Mouse (Mus musculus): ENCODE data around the gene Hfe. TPM values are rescaled to one million over a fixed set of nuclear protein-coding genes. Genes with fewer than 3 reads are reported as not detected.
"Not testable (repeated sequence)": the region's sequence is repeated elsewhere in the genome, so short reads cannot be mapped to it uniquely, and the experiment has no call there.

The Hfe gene
- polyA plus RNA-seq, 1 experiment from 2014 or later: 5.1 TPM

DNA sequence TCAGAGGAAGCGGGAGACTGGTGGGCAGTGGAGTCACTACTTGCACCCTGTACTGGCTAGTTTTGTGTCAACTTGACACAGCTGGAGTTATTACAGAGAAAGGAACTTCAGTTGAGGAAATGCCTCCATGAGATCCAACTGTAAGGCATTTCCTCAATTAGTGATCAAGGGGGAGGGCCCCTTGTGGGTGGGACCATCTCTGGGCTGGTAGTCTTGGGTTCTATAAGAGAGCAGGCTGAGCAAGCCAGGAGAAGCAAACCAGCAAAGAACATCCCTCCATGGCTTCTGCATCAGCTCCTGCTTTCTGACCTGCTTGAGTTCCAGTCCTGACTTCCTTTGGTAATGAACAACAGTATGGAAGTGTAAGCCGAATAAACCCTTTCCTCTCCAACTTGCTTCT, 7.9 kb downstream of the Hfe start:
- 90% methylated on average over 2 of the region's 2 CpGs for WGBS
- H3K9ac ChIP-seq; H3K36me3 ChIP-seq; H3K4me3 ChIP-seq; H3K4me1 ChIP-seq (replicated peaks); H3K27ac ChIP-seq (replicated peaks); ATAC-seq (ENCODE audit: low FRiP score, low read depth); H3K27me3 ChIP-seq; H3K9me3 ChIP-seq; H3K4me2 ChIP-seq: not testable (repeated sequence)

DNA sequence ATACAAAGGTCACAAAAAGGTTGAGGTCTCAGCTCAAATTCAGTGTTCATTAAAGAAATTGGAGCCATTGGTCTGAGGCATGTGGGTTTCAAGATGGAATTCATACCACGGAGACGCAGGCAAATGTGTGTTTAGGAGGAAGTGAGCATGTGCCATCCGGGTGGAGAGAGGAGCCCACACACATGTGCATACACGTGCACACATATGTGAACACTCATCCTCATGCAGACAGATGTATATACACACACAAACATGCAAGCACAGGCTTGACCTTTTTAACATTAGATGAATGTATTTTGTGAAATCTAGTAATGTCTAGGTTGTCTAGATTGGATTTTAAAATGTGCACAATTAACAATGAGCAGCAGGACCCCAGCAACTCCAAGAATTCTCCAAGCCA, 8.4 kb downstream of the Hfe start:
- H3K27ac ChIP-seq (replicated peaks): no peak overlapping the region
- WGBS: 83% methylated on average over 4 of the region's 4 CpGs
- H3K27me3 ChIP-seq: no peaks in the 10 kb centered on the region
- H3K36me3 ChIP-seq: no peaks in the 10 kb centered on the region
- H3K9me3 ChIP-seq: no peaks in the 10 kb centered on the region
- no peak overlapping the region for H3K9ac ChIP-seq
- ATAC-seq (ENCODE audit: low FRiP score, low read depth): no peak
- no peak overlapping the region for H3K4me3 ChIP-seq
- H3K4me1 ChIP-seq (replicated peaks): peaks cover 12% of the 10 kb centered on the region
- no peak overlapping the region for H3K4me2 ChIP-seq

DNA sequence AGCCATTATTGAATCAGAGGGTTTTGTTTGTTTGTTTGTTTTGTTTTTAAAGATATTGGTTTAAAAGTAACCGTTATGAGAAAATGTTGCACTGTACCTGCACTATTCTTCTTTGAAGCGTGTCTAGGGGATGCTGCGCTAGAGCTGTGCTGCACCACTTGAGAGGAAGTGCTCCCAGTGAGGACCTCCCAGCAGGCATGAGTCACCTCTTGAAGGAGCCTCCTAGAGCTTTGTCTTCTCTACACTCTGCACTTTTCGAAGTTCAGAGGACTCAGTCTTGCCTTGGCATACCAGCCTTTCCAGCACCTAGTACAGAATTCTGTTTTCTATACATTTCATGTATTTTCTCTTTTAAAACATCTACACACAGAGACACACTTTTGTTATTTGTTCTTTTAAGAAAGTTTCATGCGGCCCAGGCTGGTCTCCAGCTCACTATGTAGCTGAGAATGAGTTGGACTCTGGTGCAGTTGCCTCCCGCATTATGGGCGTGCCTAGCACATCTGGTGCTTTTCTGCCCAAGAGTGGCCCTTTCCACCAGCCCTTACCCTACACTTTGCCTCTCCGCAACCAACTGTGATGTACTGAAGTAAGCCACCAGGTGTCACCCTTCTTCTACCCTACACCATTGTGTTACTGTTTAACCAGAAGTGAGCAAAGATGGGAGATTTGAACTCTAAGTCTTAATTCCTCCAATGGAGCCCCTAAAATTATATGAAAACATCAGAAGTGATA, 9.7 kb downstream of the Hfe start:
- Histone ChIP-seq H3K27ac (replicated peaks) (no peak overlapping the region), H3K4me2 (no peak overlapping the region), H3K9me3 (no peaks in the 10 kb centered on the region), H3K36me3 (no peaks in the 10 kb centered on the region), H3K4me1 (replicated peaks) (peaks cover 12% of the 10 kb centered on the region), H3K4me3 (no peak overlapping the region), H3K9ac (no peak overlapping the region), H3K27me3 (no peaks in the 10 kb centered on the region)
- ATAC-seq (ENCODE audit: low FRiP score, low read depth): no peak
- 31% methylated on average over 8 of the region's 8 CpGs for WGBS

DNA sequence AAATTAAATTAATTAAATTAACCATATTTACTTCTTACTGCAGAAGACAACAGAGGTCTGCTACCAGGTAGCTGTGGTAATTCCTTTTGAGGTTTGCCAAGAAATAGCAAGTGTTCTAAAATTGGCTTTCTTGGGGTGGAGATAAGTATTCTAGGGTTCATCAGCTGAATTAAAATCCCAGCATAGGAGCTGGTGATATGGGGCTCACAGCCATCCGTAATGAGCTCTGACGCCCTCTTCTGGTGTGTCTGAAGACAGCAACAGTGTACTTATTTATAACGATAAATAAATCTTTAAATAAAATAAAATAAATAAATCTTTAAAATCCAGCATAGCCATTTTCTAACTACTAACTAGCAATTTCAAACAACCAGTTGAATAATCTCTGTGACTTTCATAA, 10.9 kb downstream of the Hfe start:
- H3K4me1 ChIP-seq (replicated peaks): peaks cover 12% of the 10 kb centered on the region
- H3K9ac ChIP-seq: no peak overlapping the region
- WGBS: 65% methylated on average over 3 of the region's 3 CpGs
- H3K36me3 ChIP-seq: no peaks in the 10 kb centered on the region
- H3K27ac ChIP-seq (replicated peaks): no peak overlapping the region
- ATAC-seq (ENCODE audit: low FRiP score, low read depth): no peak
- no peak overlapping the region for H3K4me3 ChIP-seq
- no peak overlapping the region for H3K4me2 ChIP-seq
- H3K9me3 ChIP-seq: no peaks in the 10 kb centered on the region
- H3K27me3 ChIP-seq: no peaks in the 10 kb centered on the region

DNA sequence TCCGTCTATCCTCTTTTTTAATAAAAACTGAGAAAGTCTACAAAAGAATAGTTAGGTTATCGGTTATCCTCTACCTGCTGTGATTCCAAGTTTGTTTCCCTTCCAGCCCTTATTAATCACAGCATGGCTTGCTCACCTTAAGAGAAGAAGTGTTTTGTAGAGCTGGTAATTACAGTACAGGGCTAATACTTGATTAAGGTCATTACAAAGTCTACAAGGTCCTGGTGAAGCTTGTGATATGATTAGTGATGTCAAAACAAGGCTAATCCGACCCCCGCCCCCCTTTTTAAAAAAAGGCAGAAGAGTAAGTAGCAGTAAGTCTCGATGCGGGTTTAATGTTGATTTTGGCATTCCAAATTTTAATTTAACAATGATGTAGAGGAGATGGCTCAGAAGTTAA, 11.7 kb downstream of the Hfe start:
- Histone ChIP-seq H3K9ac (no peak overlapping the region), H3K27ac (replicated peaks) (peak overlapping the region; percentile 79; the same call in 1 of the 2 replicates), H3K36me3 (no peaks in the 10 kb centered on the region), H3K4me3 (no peak overlapping the region), H3K4me1 (replicated peaks) (peaks cover 12% of the 10 kb centered on the region), H3K27me3 (no peaks in the 10 kb centered on the region), H3K4me2 (peak overlapping the region; percentile 90), H3K9me3 (no peaks in the 10 kb centered on the region)
- no peak for ATAC-seq (ENCODE audit: low FRiP score, low read depth)
- 75% methylated on average over 6 of the region's 6 CpGs for WGBS

DNA sequence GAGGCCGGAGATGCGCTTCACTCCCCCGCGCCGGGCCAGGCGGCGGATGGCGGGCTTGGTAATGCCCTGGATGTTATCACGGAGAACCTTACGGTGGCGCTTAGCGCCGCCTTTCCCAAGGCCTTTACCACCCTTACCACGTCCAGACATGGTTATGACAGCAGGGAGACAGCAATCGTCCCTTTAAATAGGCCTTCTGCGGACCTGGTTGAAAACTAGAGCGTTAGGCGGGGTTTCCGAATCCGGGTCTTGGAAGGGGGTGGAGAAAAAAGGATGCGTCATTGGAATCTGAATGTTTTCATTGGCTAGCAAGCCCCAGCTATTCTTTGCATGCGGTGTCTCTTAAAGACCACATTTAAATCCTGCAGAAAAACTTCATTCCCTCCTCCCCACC, 12.4 kb downstream of the Hfe start, which contains the start of gene Hist1h4c:
TSS of gene Hist1h4c (minus strand) at position 155 of the 394 bp plus-strand sequence.
- H3K4me2 ChIP-seq: peak within 1 kb of the TSS; percentile 90
- no peaks in the 10 kb centered on the region for H3K36me3 ChIP-seq
- ATAC-seq (ENCODE audit: low FRiP score, low read depth): peak; percentile 98
- H3K4me1 ChIP-seq (replicated peaks): peaks cover 12% of the 10 kb centered on the region
- H3K9ac ChIP-seq: peak within 1 kb of the TSS; percentile 57
- no peaks in the 10 kb centered on the region for H3K27me3 ChIP-seq
- H3K9me3 ChIP-seq: no peaks in the 10 kb centered on the region
- under 1% methylated on average over 22 of the region's 22 CpGs for WGBS
- H3K4me3 ChIP-seq: peak within 1 kb of the TSS; percentile 49
- H3K27ac ChIP-seq (replicated peaks): peak within 1 kb of the TSS; percentile 86

DNA sequence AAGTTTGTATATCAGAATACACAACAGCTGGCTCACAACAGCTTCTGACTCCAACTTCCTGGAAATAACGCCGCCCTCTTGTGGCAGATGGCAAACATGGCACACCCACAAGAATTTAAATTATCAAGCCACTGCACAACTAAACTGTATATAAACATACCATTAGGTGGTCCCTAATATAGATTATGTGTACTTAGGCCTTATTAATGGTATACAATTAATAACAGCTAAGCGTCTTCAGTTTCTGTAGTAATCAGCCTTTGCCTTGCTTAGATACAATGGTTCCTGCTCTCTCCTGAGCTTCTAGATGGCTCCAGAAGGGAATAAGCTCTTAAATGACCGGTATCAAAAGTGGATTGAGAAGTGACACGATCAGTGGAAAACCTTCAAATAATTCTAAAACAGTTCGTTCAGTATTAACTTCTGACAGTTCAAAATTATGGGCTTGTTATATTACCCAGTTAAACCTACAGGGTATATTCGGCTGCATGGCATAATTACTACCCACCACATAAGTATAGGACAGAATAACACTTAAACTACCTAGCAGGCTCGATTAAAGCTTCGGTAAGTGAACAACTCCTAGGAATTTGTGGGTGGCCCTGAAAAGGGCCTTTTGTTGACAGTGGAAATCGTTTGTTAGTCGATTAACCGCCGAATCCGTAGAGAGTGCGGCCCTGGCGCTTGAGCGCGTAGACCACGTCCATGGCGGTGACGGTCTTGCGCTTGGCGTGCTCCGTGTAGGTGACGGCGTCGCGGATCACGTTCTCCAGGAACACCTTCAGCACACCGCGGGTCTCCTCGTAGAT, 13.0 kb downstream of the Hfe start:
- H3K4me1 ChIP-seq (replicated peaks): peaks cover 12% of the 10 kb centered on the region
- H3K4me2 ChIP-seq: peak overlapping the region; percentile 90
- H3K36me3 ChIP-seq: no peaks in the 10 kb centered on the region
- no peaks in the 10 kb centered on the region for H3K27me3 ChIP-seq
- H3K9me3 ChIP-seq: no peaks in the 10 kb centered on the region
- H3K4me3 ChIP-seq: peak overlapping the region; percentile 49
- WGBS: under 1% methylated on average over 29 of the region's 32 CpGs
- peak overlapping the region; percentile 57 for H3K9ac ChIP-seq
- peak overlapping the region; percentile 86 for H3K27ac ChIP-seq (replicated peaks)
- peak; percentile 85 for ATAC-seq (ENCODE audit: low FRiP score, low read depth)

DNA sequence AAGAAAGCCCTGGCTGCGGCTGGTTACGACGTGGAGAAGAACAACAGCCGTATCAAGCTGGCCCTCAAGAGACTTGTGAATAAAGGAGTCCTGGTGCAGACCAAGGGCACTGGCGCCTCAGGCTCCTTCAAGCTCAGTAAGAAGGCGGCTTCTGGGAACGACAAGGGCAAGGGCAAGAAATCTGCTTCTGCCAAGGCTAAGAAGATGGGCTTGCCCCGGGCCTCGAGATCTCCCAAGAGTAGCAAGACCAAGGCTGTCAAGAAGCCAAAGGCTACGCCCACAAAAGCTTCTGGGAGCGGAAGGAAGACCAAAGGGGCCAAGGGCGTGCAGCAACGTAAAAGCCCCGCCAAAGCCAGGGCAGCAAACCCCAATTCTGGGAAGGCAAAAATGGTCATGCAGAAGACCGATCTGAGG, 14.6 kb downstream of the Hfe start:
- no peak for ATAC-seq (ENCODE audit: low FRiP score, low read depth)
- WGBS: 64% methylated on average over 15 of the region's 15 CpGs
- H3K9ac ChIP-seq: no peak overlapping the region
- no peaks in the 10 kb centered on the region for H3K36me3 ChIP-seq
- no peak overlapping the region for H3K27ac ChIP-seq (replicated peaks)
- no peaks in the 10 kb centered on the region for H3K9me3 ChIP-seq
- no peak overlapping the region for H3K4me3 ChIP-seq
- H3K4me2 ChIP-seq: no peak overlapping the region
- H3K4me1 ChIP-seq (replicated peaks): peaks cover 12% of the 10 kb centered on the region
- H3K27me3 ChIP-seq: no peaks in the 10 kb centered on the region

DNA sequence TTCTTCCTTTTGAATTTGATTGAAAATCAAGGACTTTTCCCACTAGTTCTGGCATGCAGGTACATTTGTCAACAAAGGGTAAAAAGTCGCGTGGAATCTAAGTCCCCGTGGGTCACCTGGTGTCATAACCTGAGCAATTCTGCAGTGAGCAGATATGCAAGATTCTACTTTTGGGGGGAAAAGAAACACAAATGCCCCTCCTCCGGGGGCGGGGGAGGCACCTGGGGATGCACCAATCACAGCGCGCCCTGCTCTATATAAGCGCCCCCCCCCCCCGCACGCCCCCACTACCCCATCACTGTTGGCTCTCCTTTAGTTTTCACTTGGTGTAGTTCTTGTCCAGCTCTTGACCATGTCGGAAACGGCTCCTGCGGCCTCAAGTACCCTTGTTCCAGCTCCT, 15.1 kb downstream of the Hfe start, which contains the start of gene Hist1h1t:
TSS of gene Hist1h1t (plus strand) at position 301 of the 400 bp plus-strand sequence.
- Histone ChIP-seq H3K4me3 (no peak within 1 kb of the TSS), H3K9ac (no peak within 1 kb of the TSS), H3K27ac (replicated peaks) (no peak within 1 kb of the TSS), H3K9me3 (no peaks in the 10 kb centered on the region), H3K4me1 (replicated peaks) (peaks cover 12% of the 10 kb centered on the region), H3K36me3 (no peaks in the 10 kb centered on the region), H3K27me3 (no peaks in the 10 kb centered on the region), H3K4me2 (no peak within 1 kb of the TSS)
- 49% methylated on average over 10 of the region's 13 CpGs for WGBS
- no peak for ATAC-seq (ENCODE audit: low FRiP score, low read depth)

DNA sequence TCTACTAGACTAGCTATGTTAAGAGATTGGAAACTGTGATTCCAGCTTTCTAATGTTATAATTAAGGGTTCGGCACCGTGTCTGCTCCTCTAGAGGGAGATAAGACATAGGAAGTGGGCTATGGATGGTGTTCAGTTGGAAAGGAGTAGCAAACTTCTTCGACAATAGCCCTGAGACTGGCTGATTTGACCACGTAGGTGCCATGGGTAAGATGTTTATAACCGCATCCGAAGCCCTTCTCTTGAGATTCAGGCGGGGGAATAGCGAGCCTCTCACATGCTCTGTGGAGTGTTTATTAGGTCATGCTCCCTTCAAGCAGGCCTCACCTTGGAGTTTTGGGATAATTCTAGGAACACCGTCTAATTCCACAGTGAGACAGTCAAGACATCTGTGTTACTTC, 15.7 kb downstream of the Hfe start:
- no peak for ATAC-seq (ENCODE audit: low FRiP score, low read depth)
- no peaks in the 10 kb centered on the region for H3K27me3 ChIP-seq
- no peak overlapping the region for H3K4me3 ChIP-seq

DNA sequence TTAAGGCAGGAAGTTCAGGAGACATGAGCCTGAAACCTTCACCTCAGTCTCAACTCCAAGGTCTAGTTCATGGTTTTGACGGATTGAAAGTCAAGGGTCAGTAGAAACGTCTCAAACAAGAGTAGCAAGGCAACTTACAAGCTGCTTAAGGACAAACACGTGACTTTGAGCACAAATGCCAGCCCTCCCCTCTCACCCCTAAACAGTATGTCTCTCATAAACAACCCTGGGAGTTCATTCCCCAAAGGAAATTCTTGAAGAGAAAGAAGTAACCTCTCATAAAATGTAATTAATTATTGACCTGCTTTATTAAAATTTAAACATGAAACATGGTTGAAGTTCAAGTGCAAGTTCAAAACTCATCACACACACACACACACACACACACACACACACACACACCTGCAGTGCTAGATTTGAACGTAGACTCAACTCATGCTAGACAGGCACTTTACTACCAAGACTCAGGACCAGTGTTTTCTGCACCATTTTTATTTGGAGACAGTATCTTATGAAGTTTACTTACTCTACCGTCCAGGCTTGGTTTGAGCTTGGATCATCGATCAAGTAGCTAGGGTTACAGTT, 16.7 kb downstream of the Hfe start:
- Histone ChIP-seq H3K4me2 (no peak overlapping the region), H3K27me3 (no peaks in the 10 kb centered on the region), H3K36me3 (no peaks in the 10 kb centered on the region), H3K4me3 (no peak overlapping the region), H3K4me1 (replicated peaks) (peaks cover 12% of the 10 kb centered on the region), H3K9me3 (no peaks in the 10 kb centered on the region), H3K9ac (no peak overlapping the region), H3K27ac (replicated peaks) (no peak overlapping the region)
- WGBS: 91% methylated on average over 6 of the region's 6 CpGs
- ATAC-seq (ENCODE audit: low FRiP score, low read depth): no peak

More for the DNA sequence above, 15.7 kb downstream of the Hfe start:
- Histone ChIP-seq H3K9me3 (no peaks in the 10 kb centered on the region), H3K4me1 (replicated peaks) (peaks cover 12% of the 10 kb centered on the region), H3K27ac (replicated peaks) (no peak overlapping the region), H3K9ac (no peak overlapping the region), H3K4me2 (no peak overlapping the region), H3K36me3 (no peaks in the 10 kb centered on the region)
- WGBS: 96% methylated on average over 9 of the region's 9 CpGs

DNA sequence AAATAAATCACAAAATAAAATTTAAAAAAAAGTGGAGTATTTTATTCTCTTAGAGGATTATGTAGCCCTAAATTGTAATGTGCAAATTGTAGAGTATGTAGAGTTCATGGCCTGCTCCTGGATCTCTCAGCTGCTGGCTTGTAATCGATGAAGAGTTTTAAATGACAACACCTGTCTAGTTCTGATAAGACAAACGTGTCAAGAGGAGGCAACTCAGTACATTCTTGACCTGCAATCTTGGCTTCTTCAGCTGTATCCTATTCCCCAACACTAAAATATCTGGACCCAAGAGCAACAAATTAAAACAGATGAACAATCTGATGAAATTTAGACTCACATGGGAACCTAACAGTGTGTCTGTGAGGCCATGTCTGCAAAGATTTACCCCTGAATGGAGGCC, 21.2 kb downstream of the Hfe start:
- H3K4me3 ChIP-seq: no peak overlapping the region
- 84% methylated on average over 2 of the region's 2 CpGs for WGBS
- peaks cover 16% of the 10 kb centered on the region for H3K4me1 ChIP-seq (replicated peaks)
- H3K4me2 ChIP-seq: no peak overlapping the region
- no peak overlapping the region for H3K9ac ChIP-seq
- H3K27ac ChIP-seq (replicated peaks): no peak overlapping the region
- no peaks in the 10 kb centered on the region for H3K36me3 ChIP-seq
- H3K27me3 ChIP-seq: no peaks in the 10 kb centered on the region
- H3K9me3 ChIP-seq: no peaks in the 10 kb centered on the region
- ATAC-seq (ENCODE audit: low FRiP score, low read depth): no peak
